In genomic region chr5:110176362-110177020, GRCm38 (mm10) we compare ENCODE assay signal across 8 mouse cellular contexts. TPM values are rescaled to one million over a fixed set of nuclear protein-coding genes. Genes with fewer than 3 reads are reported as not detected.
DNase-seq lines count a peak whose midpoint lies in the region; ATAC-seq and TF ChIP-seq lines count a peak whose summit lies in the region.

TSS of gene Golga3 (plus strand) at chr5:110176701.

- peak within 1 kb of the TSS; percentile 92 for H3K27ac ChIP-seq in hindbrain, embryonic 10.5 days
- peak within 1 kb of the TSS; percentile 88 for H3K27ac ChIP-seq in lung, postnatal 0 days (ENCODE audit: low read length)

- under 1% methylated on average over 41 of the region's 41 CpGs for WGBS in hindbrain, embryonic 10.5 days
- WGBS in lung, postnatal 0 days: 0% methylated on average over 41 of the region's 41 CpGs

- peak; percentile 93 for DNase-seq in MN1 (ENCODE audit: low spot score)
- peak; percentile 92 for DNase-seq in cerebellum, adult 9-10 months
- peak; percentile 89 for DNase-seq in hindbrain, embryonic 10.5 days (ENCODE audit: low spot score)
- peak; percentile 96 for DNase-seq in layer of hippocampus, adult 9-11 months
- peak; percentile 98 for DNase-seq in lung, postnatal 0 days (ENCODE audit: low spot score)
- DNase-seq in ovary, postnatal 14 days (ENCODE audit: low spot score): peak; percentile 87
- peak; percentile 94 for DNase-seq in thymus, postnatal 14 days

- no peak for TF ChIP-seq EP300 in lung, postnatal 0 days (IDR thresholded peaks at IDR 0.05)

- no peak for TF ChIP-seq CTCF in lung, postnatal 0 days (IDR thresholded peaks at IDR 0.05)

- H3K4me1 ChIP-seq in hindbrain, embryonic 10.5 days (replicated peaks): peaks cover 10% of the 10 kb centered on the region
- H3K4me1 ChIP-seq in lung, postnatal 0 days (ENCODE audit: insufficient read depth, low read depth, low read length): peaks cover 7% of the 10 kb centered on the region; the same call in 1 of the 2 replicates

- peak within 1 kb of the TSS; percentile 89 for H3K9ac ChIP-seq in lung, postnatal 0 days (replicated peaks; ENCODE audit: low read depth)

- peaks cover 15% of the 10 kb centered on the region for H3K36me3 ChIP-seq in hindbrain, embryonic 10.5 days
- no peaks in the 10 kb centered on the region for H3K36me3 ChIP-seq in lung, postnatal 0 days (ENCODE audit: insufficient read depth, low read length)

- H3K4me2 ChIP-seq in lung, postnatal 0 days (replicated peaks; ENCODE audit: low read depth, low read length): peak within 1 kb of the TSS; percentile 73

- peak; percentile 99 for ATAC-seq in frontal cortex, adult (ENCODE audit: low TSS enrichment)
- peak; percentile 99 for ATAC-seq in lung, postnatal 0 days

- H3K4me3 ChIP-seq in hindbrain, embryonic 10.5 days: peak within 1 kb of the TSS; percentile 96
- H3K4me3 ChIP-seq in lung, postnatal 0 days (ENCODE audit: low read depth, low read length): peak within 1 kb of the TSS; percentile 66

- H3K9me3 ChIP-seq in hindbrain, embryonic 10.5 days: no peaks in the 10 kb centered on the region
- H3K9me3 ChIP-seq in lung, postnatal 0 days (ENCODE audit: low read length): no peaks in the 10 kb centered on the region

- H3K27me3 ChIP-seq in hindbrain, embryonic 10.5 days (ENCODE audit: insufficient read depth, poor library complexity, severe bottlenecking): no peaks in the 10 kb centered on the region
- H3K27me3 ChIP-seq in lung, postnatal 0 days (replicated peaks; ENCODE audit: insufficient read depth, low read length): no peaks in the 10 kb centered on the region

RNA-seq across cellular contexts. Expression of gene Golga3, which starts in this region (rescaled TPM):
- polyA plus RNA-seq in hindbrain, embryonic 10.5 days (2016; fragmentation: Nextera tagmentation; extraction: Ambion mirVana): 17.2 and 19.5 TPM in 2 replicates
- polyA plus RNA-seq in lung, postnatal 0 days (2015; fragmentation: Nextera tagmentation; extraction: Ambion mirVana): 9.1 and 11.0 TPM in 2 replicates

Comparison
In these comparisons a context has a peak if more than half of its experiments do, and no peak if none do; other contexts are left out.
1. Peak in every context shown above with its lines: DNase-seq, ATAC-seq, H3K4me3 ChIP-seq and H3K27ac ChIP-seq.